Mouse (Mus musculus): ENCODE results near the gene Shbg. TPM values are rescaled to one million over a fixed set of nuclear protein-coding genes. Genes with fewer than 3 reads are reported as not detected.

The Shbg gene
- not detected for total RNA-seq (2023)

GRCm38 (mm10) chr11:69617805-69618204 lies at the start of gene Shbg:
Gene Shbg (minus strand): TSS chr11:69617905.

GRCm38 (mm10) chr11:69665961-69666664 lies 48.4 kb upstream of the Shbg start, which contains the start of gene Cd68:
Gene Cd68 (minus strand): TSS chr11:69666153.

GRCm38 (mm10) chr11:69662213-69662966 lies 44.7 kb upstream of the Shbg start, which contains the start of gene Mpdu1:
Gene Mpdu1 (minus strand): TSS chr11:69662642.

GRCm38 (mm10) chr11:69655264-69656064 lies 37.8 kb upstream of the Shbg start, which contains the start of gene Sox15:
Gene Sox15 (plus strand): TSS chr11:69655314.

GRCm38 (mm10) chr11:69632284-69633089 lies 14.8 kb upstream of the Shbg start, which contains the start of gene Fxr2:
Gene Fxr2 (plus strand): TSS chr11:69632990.

GRCm38 (mm10) chr11:69621571-69622268 lies 4.0 kb upstream of the Shbg start, which contains the start of gene Sat2:
Gene Sat2 (plus strand): TSS chr11:69622024.

DNA sequence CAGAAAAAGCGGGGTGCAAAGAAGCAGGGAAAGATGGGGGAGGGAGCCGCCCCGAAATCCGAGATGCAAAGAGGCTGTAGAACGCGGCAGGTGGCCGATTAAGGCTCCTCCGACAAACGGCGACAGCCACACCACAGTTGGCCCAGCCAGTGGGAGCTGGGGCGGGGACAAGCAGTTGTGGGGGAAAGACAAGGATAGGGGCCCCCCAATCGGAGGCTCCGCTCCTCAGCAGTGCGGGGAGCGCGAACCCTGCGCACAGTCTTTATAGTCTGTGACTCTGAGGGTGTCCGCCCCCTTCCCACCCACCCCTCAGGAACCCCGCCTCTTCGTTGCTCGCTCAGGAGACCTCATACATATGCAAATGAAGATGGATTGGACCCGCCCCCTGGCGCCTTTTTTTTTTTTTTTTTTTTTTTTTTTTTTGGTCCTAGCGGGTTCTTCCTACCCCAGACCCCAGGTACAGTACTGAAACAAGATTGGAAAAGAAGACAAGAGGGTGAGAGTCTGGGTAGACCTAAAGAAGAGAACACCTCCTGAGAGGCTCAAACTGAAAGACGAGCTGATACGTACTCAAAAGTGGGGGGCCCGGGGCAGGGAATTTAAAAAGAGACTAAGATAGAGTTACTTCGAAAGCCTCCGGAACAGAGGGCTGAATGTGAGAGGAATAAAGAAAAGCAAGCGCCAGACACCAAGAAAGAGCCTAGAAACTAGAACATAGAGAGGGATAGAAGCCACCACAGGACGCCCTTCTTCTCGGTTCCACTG lies 11.8 kb downstream of the Shbg start, which contains the start of gene Atp1b2:
Gene Atp1b2 (minus strand): TSS at position 217 of the 765 bp plus-strand sequence.

GRCm38 (mm10) chr11:69580091-69580514 lies 37.6 kb downstream of the Shbg start, which contains the start of the genes Wrap53 and Trp53:
Gene Wrap53 (minus strand): TSS chr11:69580255.
Gene Trp53 (plus strand): TSS chr11:69580359.

Other genes with a start within 250 kb of the Shbg start
- gene Chd3, start 248.5 kb downstream of the Shbg start, total RNA-seq (2023), result 596 TPM
- gene Naa38, start 222.4 kb downstream of the Shbg start, total RNA-seq (2023), result 28.6 TPM
- 35.5 TPM for gene Cyb5d1, start 222.3 kb downstream of the Shbg start, total RNA-seq (2023)
- gene Tmem88, start 219.7 kb downstream of the Shbg start, total RNA-seq (2023), result 9.5 TPM
- gene Kdm6b, start 204.2 kb downstream of the Shbg start, total RNA-seq (2023), result 156 TPM
- 0.09 TPM for gene Dnah2, start 68.8 kb downstream of the Shbg start, total RNA-seq (2023)
- gene Efnb3, start 57.7 kb downstream of the Shbg start, total RNA-seq (2023), result 0.46 TPM
- gene Wrap53, start 37.6 kb downstream of the Shbg start, total RNA-seq (2023), result 11.6 TPM
- 157 TPM for gene Trp53, start 37.5 kb downstream of the Shbg start, total RNA-seq (2023)
- 0.21 TPM for gene Atp1b2, start 12.0 kb downstream of the Shbg start, total RNA-seq (2023)
- not detected for gene Sat2, start 4.1 kb upstream of the Shbg start, total RNA-seq (2023)
- 68.8 TPM for gene Fxr2, start 15.1 kb upstream of the Shbg start, total RNA-seq (2023)
- gene Sox15, start 37.4 kb upstream of the Shbg start, total RNA-seq (2023), result not detected
- 60.5 TPM for gene Mpdu1, start 44.7 kb upstream of the Shbg start, total RNA-seq (2023)
- gene Cd68, start 48.2 kb upstream of the Shbg start, total RNA-seq (2023), result 7.5 TPM
- 892 TPM for gene Eif4a1, start 54.5 kb upstream of the Shbg start, total RNA-seq (2023)
- 129 TPM for gene Senp3, start 64.2 kb upstream of the Shbg start, total RNA-seq (2023)
- not detected for gene Tnfsf13, start 67.9 kb upstream of the Shbg start, total RNA-seq (2023)
- gene Tnfsf12, start 77.9 kb upstream of the Shbg start, total RNA-seq (2023), result not detected
- not detected for gene Tnfsfm13, start 78.2 kb upstream of the Shbg start, total RNA-seq (2023)
- gene Polr2a, start 140.7 kb upstream of the Shbg start, total RNA-seq (2023), result 188 TPM
- gene Slc35g3, start 144.1 kb upstream of the Shbg start, total RNA-seq (2023), result not detected
- 52.4 TPM for gene Zbtb4, start 148.0 kb upstream of the Shbg start, total RNA-seq (2023)
- gene Chrnb1, start 178.0 kb upstream of the Shbg start, total RNA-seq (2023), result 3.1 TPM
- gene Fgf11, start 184.0 kb upstream of the Shbg start, total RNA-seq (2023), result not detected
- not detected for gene Tmem102, start 187.7 kb upstream of the Shbg start, total RNA-seq (2023)
- gene Gm39566, start 197.4 kb upstream of the Shbg start, total RNA-seq (2023), result not detected
- gene Spem2, start 200.6 kb upstream of the Shbg start, total RNA-seq (2023), result not detected
- not detected for gene Spem1, start 204.3 kb upstream of the Shbg start, total RNA-seq (2023)
- gene Nlgn2, start 219.9 kb upstream of the Shbg start, total RNA-seq (2023), result 0.49 TPM
- gene Tmem256, start 220.6 kb upstream of the Shbg start, total RNA-seq (2023), result 20.8 TPM
- gene Plscr3, start 228.5 kb upstream of the Shbg start, total RNA-seq (2023), result 18.2 TPM
- not detected for gene Tnk1, start 240.8 kb upstream of the Shbg start, total RNA-seq (2023)